Mouse (Mus musculus) mouse embryonic stem cell (cell line): Measurements from ENCODE around the gene Qpct.

Experiments
- in situ Hi-C, 2 experiments: fragments of 300-500 bp; cut with MboI; formaldehyde crosslinking; loops; 1 replicate in 1 of 2; 3 replicates in 1 of 2; pipeline ENCODE4 v1.14.3; 2019 to 2020; ENCODE audit warnings: low sequenced_read_pairs in 2 of 2, low pct_unique_long_range_greater_than_20kb in 1 of 2, mixed read lengths in 1 of 2; ENCODE audit not compliant: unreplicated experiment in 1 of 2

Gene Qpct

DNA sequence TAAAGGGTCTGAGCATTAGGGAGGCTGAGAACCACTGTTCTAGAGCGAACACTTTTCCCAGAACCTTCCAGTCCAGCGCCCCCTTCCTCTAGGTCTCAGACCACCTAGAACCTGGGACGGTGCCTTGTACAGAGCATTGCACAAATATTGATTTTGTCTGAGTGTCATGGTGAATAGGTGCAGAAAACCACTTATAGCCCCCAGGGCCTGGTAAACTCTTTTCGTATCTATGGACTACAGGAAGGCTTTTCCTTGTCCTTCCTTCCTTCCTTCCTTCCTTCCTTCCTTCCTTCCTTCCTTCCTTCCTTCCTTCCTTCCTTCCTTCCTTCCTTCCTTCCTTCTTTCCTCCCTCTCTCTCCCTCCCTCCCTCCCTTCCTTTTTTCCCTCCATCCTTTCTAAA, at the start of gene Qpct:
Gene Qpct, plus strand, starts transcription at position 301 of the 400 bp plus-strand sequence.
- in situ Hi-C loops: no loop called here

DNA sequence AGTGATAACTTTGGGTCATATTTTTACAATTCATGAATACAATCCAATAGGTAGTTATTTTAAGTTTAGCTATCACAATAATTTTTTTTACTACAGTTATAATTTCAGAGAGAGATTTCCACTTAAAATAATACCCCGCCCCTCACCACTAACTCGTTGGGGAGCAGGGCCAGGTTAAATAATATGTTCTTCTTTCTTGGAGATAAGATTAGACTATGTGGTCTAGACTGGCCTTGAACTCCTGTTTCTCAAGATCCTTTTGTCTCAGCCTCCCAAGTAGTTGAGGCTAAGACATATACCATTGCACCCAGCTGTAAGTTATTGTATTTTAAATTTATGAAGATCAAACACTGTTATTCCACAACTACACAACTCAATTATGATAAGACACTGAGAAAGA, 38.1 kb upstream of the Qpct start:
- in situ Hi-C loops: no loop called here

DNA sequence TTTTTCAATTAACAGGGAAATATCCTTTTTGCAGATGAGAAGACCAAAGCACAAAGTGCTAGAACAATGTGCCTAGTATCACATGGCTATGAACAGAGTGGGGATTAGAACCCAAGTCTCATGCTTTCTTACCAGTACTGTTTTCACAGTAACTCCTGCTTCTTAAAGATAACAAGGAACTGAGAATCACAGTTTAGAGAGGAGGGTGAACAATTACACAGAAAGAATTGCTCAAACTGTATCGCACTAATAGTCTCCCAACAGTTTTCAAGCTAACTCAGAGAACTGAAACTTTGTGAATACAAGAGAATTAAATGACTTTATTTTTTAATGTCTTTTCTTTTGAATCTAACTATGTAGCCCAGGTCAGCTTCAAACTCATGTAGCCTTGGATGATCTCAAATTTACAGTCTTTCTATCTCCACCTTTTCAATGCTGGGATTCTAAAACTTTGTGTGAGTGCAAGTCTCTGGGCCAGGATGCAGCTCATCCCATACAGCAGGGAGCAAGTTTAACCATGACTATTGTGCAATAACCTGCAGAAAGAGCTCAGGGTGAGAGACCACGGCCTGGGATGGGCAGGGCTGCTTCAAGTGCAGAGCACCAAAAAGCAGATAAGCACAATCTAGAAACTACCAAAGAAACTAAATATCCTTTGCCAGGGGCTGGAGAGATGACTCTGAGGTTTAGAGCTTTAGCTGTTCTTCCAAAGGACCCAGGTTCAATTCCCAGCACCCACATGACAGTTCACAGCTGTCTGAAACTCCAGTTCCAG, 36.6 kb upstream of the Qpct start:
- in situ Hi-C loops: no loop called here

DNA sequence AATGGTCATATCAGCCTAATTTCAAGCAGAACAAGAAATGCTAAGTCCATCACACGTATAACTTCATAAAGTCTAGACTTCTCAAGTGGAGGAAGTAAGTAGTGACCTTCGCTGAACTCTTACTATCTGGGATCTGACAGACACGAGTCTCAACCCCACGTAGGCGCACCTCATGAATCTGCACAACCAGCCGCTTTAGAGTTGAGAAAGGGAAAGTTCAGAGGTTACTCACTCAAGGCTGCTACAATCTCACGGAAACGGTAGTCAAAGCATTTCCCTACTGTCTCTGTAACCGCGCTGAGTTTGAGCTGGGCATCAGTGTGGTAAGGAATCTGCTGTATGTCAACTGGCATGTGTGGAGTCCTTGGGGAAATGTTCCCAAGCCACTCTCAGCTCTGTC, 35.9 kb upstream of the Qpct start:
- in situ Hi-C loops: no loop called here

DNA sequence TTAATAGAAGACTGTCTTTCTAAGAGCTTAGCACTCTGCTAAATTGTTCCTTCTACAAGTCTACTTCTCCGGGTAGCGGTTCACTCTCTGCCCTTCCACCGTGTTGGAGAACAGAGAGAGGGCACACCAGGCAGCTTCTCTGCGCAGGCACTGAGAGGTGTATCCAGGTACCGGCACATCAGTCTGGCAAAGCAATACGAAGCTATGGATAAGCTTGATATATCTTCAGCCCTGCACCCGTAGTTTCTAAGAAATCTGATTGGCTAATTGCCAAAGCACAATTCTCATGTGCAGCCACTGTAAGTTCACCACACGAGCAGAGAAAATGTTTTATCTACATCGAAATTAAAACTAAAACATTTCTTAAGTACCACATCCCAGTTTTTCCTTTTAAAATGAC, 33.3 kb upstream of the Qpct start:
- in situ Hi-C loops: no loop called here

DNA sequence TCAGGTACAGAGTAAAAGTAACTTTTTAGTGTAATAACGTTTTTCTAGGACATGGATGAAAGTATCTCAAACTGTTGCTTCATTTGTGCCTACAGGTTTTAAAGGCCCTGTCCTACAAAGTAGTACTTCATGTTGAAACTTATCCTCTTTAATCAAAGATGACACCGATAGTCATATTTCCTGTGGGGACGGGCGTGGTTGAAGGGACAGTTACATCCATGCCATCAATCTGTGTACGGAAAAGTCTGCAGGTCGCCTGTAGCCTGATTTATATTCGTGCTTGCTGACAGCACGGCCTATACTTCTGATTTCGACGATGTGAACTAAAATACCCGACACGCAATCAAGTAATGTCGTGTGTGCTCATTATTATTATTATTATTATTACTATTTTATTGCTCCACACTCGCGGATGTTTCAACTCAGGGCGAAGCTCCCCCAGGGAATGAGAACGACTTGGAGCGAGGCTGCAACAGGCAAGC, 31.9 kb upstream of the Qpct start:
- in situ Hi-C loops: no loop called here

DNA sequence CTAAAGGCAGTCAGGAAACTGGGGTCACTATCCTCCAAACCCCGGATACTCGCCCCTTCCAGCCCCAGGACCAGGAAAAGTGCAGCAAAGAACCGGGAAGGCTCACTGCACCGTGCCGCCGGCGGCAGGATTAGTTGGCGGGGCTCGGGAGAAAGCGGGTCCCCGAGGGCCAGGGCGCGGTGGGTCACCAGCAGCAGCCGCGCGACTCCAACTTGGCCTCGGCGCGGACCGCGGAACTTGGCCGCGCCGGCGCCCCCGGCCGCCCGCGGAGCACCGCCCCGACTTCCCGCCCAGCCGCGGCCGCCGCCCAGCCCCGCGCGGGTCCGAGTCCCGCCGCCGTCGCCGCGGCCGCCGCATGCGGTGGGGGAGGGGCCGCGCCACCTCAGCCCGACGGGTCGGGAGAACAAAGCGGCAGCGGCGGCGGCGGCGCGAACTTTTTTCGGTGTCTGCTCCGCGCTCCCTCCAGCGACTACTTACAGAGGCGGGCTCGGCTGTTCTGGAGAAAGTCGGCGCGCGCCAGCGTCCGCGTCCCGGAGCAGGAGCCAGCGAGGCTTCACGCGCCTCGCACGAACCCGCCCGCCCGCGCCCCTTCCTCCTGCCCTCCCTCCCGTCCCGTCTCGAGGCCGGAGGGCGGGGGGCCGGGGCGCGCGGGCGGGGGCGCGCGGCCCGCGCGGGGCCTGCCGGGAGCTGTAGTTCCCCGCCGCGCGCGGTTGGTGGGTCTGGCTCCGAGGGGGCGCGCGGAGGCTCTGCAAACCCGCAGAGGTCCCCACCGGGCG, 31.3 kb upstream of the Qpct start, which contains the start of gene Prkd3:
Gene Prkd3, minus strand, starts transcription at position 609 of the 776 bp plus-strand sequence.
- in situ Hi-C loops: no loop called here

DNA sequence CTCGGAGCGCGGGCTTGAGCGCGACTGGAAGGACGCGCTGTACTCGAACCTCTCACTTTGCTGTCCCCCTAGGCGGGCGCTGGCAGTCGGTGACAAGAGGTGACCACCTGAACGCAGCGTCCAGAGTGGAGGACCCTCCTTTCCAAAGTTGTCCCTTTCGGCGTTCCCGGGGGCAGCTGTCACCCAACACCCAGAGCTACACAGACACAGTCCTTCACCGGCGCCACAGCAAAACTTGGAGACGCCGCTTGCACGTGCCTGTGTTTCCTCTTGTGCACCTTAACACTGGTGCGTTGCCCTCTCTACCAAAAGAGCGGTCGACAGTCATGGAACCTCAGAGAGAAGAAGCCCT, 30.7 kb upstream of the Qpct start:
- in situ Hi-C loops: no loop called here

DNA sequence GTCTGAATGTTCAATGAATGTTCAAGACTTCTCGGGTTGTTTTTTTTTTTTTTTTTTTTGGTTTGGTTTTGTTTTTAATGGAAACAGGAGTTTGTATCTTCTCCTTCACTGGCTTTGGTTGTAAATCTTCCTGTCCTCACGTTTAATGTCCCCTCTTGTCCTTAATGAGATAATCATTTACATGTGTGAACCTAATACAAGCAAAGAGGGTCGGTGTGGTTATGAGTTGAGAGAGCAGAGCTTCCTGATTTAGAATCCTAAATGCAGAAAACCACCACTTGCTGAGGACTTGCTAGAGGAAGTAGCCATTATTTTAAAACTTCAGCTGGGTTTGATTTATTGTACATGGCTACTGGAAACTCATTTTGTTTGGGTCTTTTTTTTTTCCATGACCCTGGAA, 29.0 kb upstream of the Qpct start:
- in situ Hi-C loops: no loop called here

DNA sequence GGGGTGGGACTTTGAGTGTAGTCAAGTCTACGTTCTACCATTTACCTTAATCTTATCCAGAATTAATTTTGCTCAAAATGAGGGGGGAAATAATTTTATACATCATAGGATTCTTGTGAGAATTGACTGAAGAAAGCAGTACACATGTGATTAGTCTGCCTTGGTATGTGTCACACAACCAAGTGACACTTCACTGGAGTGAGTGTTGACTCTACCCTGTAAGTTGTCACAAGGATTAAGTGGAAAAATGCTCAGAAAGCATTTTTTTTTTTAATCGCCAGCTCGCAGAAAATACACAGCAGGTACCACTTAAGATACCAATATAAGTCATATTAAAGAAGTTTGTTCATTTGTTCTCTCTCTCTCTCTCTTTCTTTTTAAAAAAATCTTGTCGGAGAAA, 27.2 kb upstream of the Qpct start:
- in situ Hi-C loops: no loop called here

DNA sequence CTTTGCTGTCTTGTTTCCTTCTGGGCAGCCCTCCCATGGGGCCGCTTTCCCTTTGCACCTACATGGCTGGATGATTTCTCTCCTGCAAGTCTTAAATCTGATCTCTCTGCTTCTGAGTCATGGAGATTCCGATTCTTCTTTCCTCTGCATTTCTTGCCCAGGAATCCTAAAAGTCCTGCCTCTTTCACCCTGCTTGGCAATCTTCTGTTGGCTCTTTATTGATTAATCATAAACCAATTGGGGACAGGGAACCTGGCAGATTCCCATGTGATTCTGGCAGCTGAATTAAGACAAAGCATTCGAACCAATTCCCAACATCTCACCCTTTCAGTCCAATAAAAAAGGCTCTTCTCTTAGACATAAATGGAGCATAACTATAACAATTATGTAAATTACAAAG, 22.5 kb upstream of the Qpct start:
- in situ Hi-C loops: no loop called here

DNA sequence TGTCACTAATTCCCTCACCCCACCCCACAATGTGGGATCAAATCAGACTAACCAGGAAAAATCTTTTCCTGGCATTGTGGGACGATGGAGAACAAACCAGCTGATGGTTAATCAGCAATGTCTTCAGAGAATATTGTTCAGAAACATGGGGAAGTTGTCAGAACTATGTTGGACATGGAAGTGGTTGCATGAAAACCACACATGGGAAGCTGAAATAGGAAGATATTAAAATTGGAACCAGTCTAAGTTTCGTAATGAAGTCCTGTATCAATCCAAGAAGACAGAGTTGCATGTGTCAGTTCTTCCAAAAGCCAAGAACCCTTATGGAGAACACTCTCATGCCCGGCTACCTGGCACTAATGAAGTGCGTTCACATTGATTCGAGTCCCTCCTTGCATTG, 20.1 kb upstream of the Qpct start:
- in situ Hi-C loops: no loop called here

DNA sequence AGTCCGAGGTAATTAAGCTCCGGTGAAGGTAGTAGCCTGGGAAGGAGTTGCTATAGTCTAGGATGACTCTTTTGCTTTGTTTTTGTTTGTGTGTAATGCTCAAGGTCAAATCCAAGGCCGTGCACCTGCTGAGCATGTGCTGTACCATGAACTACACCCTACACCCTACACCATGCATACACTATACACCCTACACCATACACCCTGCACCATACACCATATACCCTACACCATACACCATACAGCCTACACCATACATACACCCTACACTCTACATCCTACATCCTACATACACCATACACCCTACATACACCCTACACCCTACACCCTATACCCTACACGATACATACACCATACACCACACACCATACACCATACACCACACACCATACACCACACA, 18.9 kb upstream of the Qpct start:
- in situ Hi-C loops: no loop called here

DNA sequence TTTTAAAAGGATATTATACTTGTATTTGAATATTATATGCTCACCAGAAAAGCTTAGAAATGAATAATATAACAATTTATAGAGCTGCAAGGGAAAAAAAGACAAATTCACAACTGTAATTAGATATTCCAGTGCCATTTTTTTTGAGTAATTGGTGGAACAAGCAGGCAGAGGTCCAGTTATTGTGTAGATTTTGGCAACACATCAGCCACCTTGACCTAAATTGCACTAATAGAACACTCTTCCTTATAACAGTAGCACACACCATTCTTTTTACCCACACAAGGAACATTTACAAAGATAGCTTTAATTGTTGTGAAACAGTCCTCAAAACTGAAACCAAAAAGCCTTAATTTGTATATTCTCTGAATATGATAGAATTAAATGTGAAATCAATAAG, 12.0 kb upstream of the Qpct start:
- in situ Hi-C loops: no loop called here

DNA sequence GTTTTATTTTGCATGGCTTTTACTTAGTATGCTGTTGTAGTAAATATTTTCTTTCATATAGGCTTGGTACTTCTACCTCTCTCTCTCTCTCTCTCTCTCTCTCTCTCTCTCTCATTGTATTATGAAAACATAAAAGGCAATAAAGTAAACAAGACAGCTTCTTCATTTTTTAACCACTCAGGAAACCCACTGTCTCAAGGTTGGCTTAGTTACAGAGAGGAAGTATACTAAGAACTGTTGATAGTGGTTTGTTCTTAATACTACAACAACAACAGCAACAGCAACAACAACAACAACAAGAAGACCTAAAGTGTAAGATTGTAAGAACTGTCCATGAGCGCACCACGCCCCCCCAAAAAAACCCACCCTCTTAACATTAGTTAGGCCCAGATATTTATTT, 8.0 kb upstream of the Qpct start:
- in situ Hi-C loops: no loop called here

DNA sequence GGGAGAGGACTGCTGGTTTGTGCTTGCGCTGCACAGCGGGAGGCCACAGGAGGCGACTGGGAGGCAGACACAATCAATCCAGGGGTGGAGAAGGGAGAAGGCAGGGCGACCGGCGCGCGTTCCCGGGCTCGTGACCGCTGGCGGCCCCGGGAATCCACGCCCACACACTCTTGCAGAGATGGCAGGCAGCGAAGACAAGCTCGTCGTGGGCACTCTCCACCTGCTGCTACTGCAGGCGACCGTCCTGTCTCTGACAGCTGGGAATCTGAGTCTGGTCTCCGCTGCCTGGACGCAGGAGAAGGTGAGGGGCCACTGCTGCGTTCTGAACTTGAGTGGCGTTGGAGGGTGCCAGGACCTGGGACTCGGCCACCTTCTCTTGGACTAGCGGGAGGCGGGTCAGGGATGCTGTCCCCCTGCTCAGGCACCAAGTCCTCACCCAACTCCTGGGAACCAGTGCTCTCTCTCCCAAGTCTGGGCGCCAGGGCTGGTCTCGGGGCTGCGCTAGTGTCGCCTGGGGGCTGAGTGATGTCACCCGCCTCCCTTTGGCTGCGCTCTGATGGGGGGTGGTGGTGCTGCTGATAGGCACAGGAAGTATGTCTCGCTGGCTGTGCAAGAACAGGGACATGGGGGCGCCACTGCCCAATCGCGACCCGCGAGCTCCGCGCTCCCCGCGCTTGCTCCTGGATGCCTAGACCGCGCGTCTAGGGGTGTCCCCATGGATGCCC, 544 bp downstream of the Qpct start:
- in situ Hi-C loops: no loop called here

DNA sequence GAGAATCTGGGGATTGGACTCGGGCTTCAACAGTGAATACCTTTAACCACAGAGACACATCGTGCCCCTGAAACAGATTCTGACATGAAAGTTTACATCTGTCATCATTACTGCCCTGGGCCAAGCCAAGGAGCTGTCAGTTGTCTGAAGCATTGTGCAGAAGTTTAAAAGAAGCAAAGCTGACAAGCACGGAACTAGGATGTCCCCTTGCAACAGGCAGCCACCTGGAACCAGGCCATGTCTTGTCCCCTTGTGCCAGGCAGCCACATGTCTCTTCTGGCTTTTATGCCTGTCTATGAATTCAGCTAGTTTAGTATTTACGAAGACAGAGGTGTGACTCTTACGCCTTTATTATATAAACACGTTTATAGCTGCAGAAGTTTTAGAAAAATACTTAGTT, 6.6 kb downstream of the Qpct start:
- in situ Hi-C loops: no loop called here

DNA sequence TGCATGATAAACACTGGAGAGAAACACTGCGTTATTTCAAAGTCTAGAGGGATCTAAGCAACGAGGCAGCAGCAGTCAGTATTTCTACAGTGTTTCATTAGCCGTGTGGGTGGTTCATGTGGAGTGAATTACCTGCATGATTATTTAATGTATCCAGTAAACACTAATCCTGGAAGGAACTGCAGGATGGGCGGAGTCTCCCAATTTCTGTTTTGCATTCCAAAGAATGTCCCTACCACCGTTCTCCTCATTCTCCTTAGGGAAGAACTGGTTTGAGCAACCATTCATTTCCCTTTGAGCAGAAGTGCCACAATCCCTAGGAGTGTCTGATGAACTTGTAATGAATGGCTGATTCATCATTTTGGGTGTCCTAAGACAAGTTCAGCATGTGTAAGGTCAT, 8.5 kb downstream of the Qpct start:
- in situ Hi-C loops: no loop called here

DNA sequence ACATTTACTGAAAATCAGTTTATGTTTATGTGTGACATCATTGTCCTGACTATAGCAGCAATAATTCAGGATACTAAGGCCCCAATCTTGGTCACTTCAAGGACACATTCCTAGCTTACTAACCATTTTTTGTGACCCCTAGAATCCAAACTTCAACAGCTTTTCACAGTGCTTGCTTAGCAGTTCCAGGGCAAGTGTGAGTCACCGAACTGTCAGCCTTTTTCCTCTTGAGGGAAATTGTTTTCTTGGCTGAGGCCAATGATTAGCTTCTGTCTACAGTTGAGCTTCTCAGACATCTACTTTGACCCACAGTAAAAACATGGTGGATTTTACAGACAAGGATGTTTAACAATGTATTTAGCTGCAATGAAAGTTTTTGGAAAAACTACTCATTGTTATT, 12.5 kb downstream of the Qpct start:
- in situ Hi-C loops: no loop called here
